Mouse (Mus musculus) olfactory bulb, adult 2 months (tissue): ENCODE results near the gene Col26a1.

Source experiments
- CTCF ChIP-seq: fragments of 200-500 bp; IDR thresholded peaks from 2 replicates; pipeline ENCODE4 v1.5.1; 2012; ENCODE audit warnings: low read depth, mild to moderate bottlenecking, low read length, moderate library complexity; ENCODE audit not compliant: insufficient read depth
- POLR2A ChIP-seq: fragments of 200-500 bp; IDR thresholded peaks from 2 replicates; pipeline ENCODE4 v1.6.1; 2012; ENCODE audit warnings: mild to moderate bottlenecking, low read depth, low read length, moderate library complexity; ENCODE audit not compliant: insufficient read depth

GRCm38 (mm10) chr5:136704151-136704550 lies 178.9 kb downstream of the Col26a1 start:
- TF ChIP-seq POLR2A (no peak), CTCF (0 out of 2 replicates have a peak, but pooled peaks have one; percentile 3)
